Mouse (Mus musculus) heart, embryonic 10.5 days (tissue): ENCODE data around the gene Mthfd1l. TPM values are rescaled to one million over a fixed set of nuclear protein-coding genes. Genes with fewer than 3 reads are reported as not detected.
A peak's percentile ranks its signal among the peaks of the same experiment; 100 is the strongest.

Experiments
- DNase-seq: peaks from one replicate; pipeline ENCODE4 v3.0.0-alpha.2; 2017; ENCODE audit warnings: low spot score
- H3K27ac ChIP-seq: fragments of 300-500 bp; sonication (generic); 2 replicates; pipeline ENCODE4 v1.5.1; 2016; ENCODE audit warnings: mild to moderate bottlenecking
- H3K27me3 ChIP-seq: fragments of 300-500 bp; sonication (generic); 2 replicates; pipeline ENCODE4 v1.6.1; 2016; ENCODE audit warnings: mild to moderate bottlenecking; ENCODE audit not compliant: poor library complexity, insufficient read depth, severe bottlenecking
- H3K36me3 ChIP-seq: fragments of 300-500 bp; sonication (generic); 2 replicates; pipeline ENCODE4 v1.6.1; 2016; ENCODE audit warnings: mild to moderate bottlenecking, moderate library complexity
- H3K4me1 ChIP-seq: fragments of 300-500 bp; sonication (generic); 2 replicates; pipeline ENCODE4 v1.6.1; 2016; ENCODE audit warnings: mild to moderate bottlenecking
- H3K4me3 ChIP-seq: fragments of 300-500 bp; sonication (generic); 2 replicates; pipeline ENCODE4 v1.5.1; 2016; ENCODE audit warnings: mild to moderate bottlenecking, moderate library complexity
- H3K9me3 ChIP-seq: fragments of 300-500 bp; sonication (generic); 2 replicates; pipeline ENCODE4 v1.6.1; 2016; ENCODE audit warnings: mild to moderate bottlenecking, moderate library complexity
- WGBS: fragments of 180-500 bp; shearing (Covaris S2); methylation state at CpG from one replicate; pipeline ENCODE4 v1.1.7; 2016; 5-methylcytosine and 5-hydroxymethylcytosine counted together
- polyA plus RNA-seq: library from polyadenylated mRNA; unstranded; fragments of >200 nt; fragmentation: Nextera tagmentation; extraction: Ambion mirVana; gene quantifications from 2 replicates; pipeline ENCODE4 v1.2.1, GENCODE M21; 2016

Gene Mthfd1l
- polyA plus RNA-seq, 1 experiment from 2014 or later = 23.2 TPM

- WGBS = 89% methylated on average over 15 of the region's 15 CpGs
- Histone ChIP-seq H3K27ac (no peak overlapping the region), H3K4me1 (peaks cover 8% of the 10 kb centered on the region; the same call in 1 of the 2 replicates), H3K9me3 (no peaks in the 10 kb centered on the region), H3K27me3 (no peaks in the 10 kb centered on the region), H3K4me3 (no peak overlapping the region), H3K36me3 (no peaks in the 10 kb centered on the region)
- DNase-seq = no peak
Observed at GRCm38 (mm10) chr10:4209040-4209439, 236.1 kb downstream of the Mthfd1l start.

- no peaks in the 10 kb centered on the region for H3K9me3 ChIP-seq
- H3K36me3 ChIP-seq = no peaks in the 10 kb centered on the region
- H3K27me3 ChIP-seq = no peaks in the 10 kb centered on the region
- peak overlapping the region; percentile 59; the same call in 1 of the 2 replicates for H3K27ac ChIP-seq
- peaks cover 8% of the 10 kb centered on the region; the same call in 1 of the 2 replicates for H3K4me1 ChIP-seq
- DNase-seq = no peak
- H3K4me3 ChIP-seq = peak overlapping the region; percentile 52
- WGBS = 23% methylated on average over 24 of the region's 24 CpGs
Observed at GRCm38 (mm10) chr10:4210313-4211066, 237.6 kb downstream of the Mthfd1l start.

GRCm38 (mm10) chr10:4211067-4211447 lies 238.1 kb downstream of the Mthfd1l start:
- DNase-seq = no peak
- H3K27me3 ChIP-seq = no peaks in the 10 kb centered on the region
- H3K4me1 ChIP-seq = peaks cover 8% of the 10 kb centered on the region; the same call in 1 of the 2 replicates
- H3K36me3 ChIP-seq = no peaks in the 10 kb centered on the region
- no peak overlapping the region for H3K4me3 ChIP-seq
- H3K27ac ChIP-seq = no peak overlapping the region
- 73% methylated on average over 4 of the region's 4 CpGs for WGBS
- H3K9me3 ChIP-seq = no peaks in the 10 kb centered on the region

Other genes with a start within 250 kb of the Mthfd1l start
- gene Plekhg1, start 232.8 kb upstream of the Mthfd1l start, polyA plus RNA-seq = 5.0 and 6.1 TPM in 2 replicates